Mouse (Mus musculus): ENCODE data around the gene Hoxa4.

DNA sequence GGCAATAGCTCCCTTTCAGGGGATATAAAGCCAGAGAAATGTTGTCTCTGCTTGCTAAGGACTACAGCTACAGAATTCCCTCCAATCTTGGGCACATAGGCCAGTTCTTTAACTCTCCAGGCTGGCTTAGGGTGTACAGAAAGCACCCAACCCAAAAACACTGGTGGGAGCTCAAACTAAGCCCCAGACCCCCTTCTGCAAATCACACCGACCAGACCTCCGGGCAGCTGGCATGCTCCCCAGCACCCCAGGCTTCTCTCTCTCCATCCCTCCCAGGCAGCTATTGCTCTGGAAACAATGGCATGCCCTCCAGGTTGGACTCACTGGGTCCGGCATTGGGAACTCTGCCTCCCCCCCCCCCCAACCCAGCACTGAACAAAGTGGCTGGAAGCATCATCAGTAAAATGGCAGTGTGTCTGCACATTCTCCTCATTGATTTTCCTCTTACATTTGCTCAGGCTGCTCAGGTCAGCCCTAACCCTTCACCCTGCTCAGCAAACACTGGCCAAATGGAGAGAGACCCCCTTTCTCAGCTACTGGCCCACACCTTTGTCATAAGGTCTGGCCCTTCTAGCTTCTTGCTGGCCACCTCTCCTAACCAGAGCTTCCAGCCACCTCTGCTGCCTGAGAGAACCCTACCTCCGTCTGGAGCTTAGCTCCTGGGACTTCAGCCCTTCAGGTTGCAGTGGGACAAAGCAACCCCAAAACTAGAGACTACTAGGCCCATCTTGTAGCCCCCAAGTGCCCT, 12.5 kb downstream of the Hoxa4 start:
- TF ChIP-seq HCFC1 (IDR thresholded peaks at IDR 0.05; ENCODE audit: borderline replicate concordance, insufficient read depth, low read length) (no peak), ZNF384 (IDR thresholded peaks at IDR 0.05; ENCODE audit: low read depth, low read length) (no peak), MAFK (IDR thresholded peaks at IDR 0.05; ENCODE audit: insufficient read depth, low read depth, low read length) (no peak), ZC3H11A (IDR thresholded peaks at IDR 0.05; ENCODE audit: borderline replicate concordance, low read depth, low read length) (no peak)
